Mouse (Mus musculus) forebrain, embryonic 10.5 days (tissue): ENCODE data around the gene Gm49384. TPM values are rescaled to one million over a fixed set of nuclear protein-coding genes. Genes with fewer than 3 reads are reported as not detected.
"Not testable (repeated sequence)": the region's sequence is repeated elsewhere in the genome, so short reads cannot be mapped to it uniquely, and the experiment has no call there.

ENCODE experiments used
- DNase-seq: peaks from one replicate; pipeline ENCODE4 v3.0.0-alpha.2; 2017; ENCODE audit warnings: low spot score; ENCODE audit errors: extremely low spot score
- H3K27ac ChIP-seq: fragments of 300-500 bp; sonication (generic); 2 replicates; pipeline ENCODE4 v1.5.1; 2016; ENCODE audit warnings: mild to moderate bottlenecking
- H3K27me3 ChIP-seq: fragments of 300-500 bp; sonication (generic); 2 replicates; pipeline ENCODE4 v1.6.1; 2016; ENCODE audit warnings: mild to moderate bottlenecking; ENCODE audit not compliant: poor library complexity, severe bottlenecking
- H3K36me3 ChIP-seq: fragments of 300-500 bp; sonication (generic); replicated peaks from 2 replicates; pipeline ENCODE4 v1.6.1; 2016; ENCODE audit warnings: mild to moderate bottlenecking, moderate library complexity
- H3K4me1 ChIP-seq: fragments of 300-500 bp; sonication (generic); 2 replicates; pipeline ENCODE4 v1.6.1; 2016
- H3K4me3 ChIP-seq: fragments of 300-500 bp; sonication (generic); 2 replicates; pipeline ENCODE4 v1.5.1; 2016; ENCODE audit warnings: mild to moderate bottlenecking, moderate library complexity
- H3K9me3 ChIP-seq: fragments of 300-500 bp; sonication (generic); 2 replicates; pipeline ENCODE4 v1.6.1; 2016; ENCODE audit warnings: mild to moderate bottlenecking, moderate library complexity
- WGBS: fragments of 180-500 bp; shearing (Covaris S2); methylation state at CpG from one replicate; pipeline ENCODE4 v1.1.7; 2016; 5-methylcytosine and 5-hydroxymethylcytosine counted together
- polyA plus RNA-seq: library from polyadenylated mRNA; unstranded; fragments of >200 nt; fragmentation: Nextera tagmentation; extraction: Ambion mirVana; gene quantifications from 2 replicates; pipeline ENCODE4 v1.2.1, GENCODE M21; 2016

Gm49384 gene
- polyA plus RNA-seq, 1 experiment from 2014 or later = 51.8 TPM

DNA sequence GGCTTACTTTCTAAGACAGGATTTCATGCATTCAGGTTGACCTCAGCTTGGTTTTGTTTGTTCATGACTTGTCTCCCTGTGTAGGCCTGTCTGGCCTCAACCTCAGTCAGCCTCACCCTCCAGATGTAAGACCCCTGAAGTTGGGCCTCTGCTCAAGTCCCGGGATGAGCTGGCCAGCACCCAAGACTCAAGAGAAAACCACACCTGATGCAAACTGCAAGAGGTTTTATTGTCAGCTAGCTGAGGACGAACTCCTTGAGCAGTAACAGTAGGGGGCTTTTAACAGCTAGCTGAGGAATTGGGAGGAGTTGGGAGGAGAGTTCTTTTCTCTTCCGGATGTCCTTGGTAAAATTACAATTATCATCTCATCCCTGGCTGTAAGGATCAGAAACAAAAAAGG, 26.5 kb downstream of the Gm49384 start:
- DNase-seq = no peak
- Histone ChIP-seq H3K4me3 (no peak overlapping the region), H3K9me3 (no peaks in the 10 kb centered on the region), H3K4me1 (peaks cover 2% of the 10 kb centered on the region; the same call in 1 of the 2 replicates), H3K36me3 (peaks cover 91% of the 10 kb centered on the region), H3K27ac (no peak overlapping the region), H3K27me3 (no peaks in the 10 kb centered on the region)
- WGBS = 87% methylated on average over 3 of the region's 3 CpGs

GRCm38 (mm10) chr12:69175975-69176374, 28.1 kb downstream of the Gm49384 start:
- H3K36me3 ChIP-seq = peaks cover 83% of the 10 kb centered on the region
- no peak overlapping the region for H3K27ac ChIP-seq
- H3K27me3 ChIP-seq = no peaks in the 10 kb centered on the region
- no peaks in the 10 kb centered on the region for H3K9me3 ChIP-seq
- no peak for DNase-seq
- WGBS = 94% methylated on average over 3 of the region's 3 CpGs
- 0 out of 2 replicates have a peak, but pooled peaks cover 3% of the 10 kb centered on the region for H3K4me1 ChIP-seq
- no peak overlapping the region for H3K4me3 ChIP-seq

GRCm38 (mm10) chr12:69171307-69171706, 32.8 kb downstream of the Gm49384 start:
- 99% methylated on average over 2 of the region's 2 CpGs for WGBS
- Histone ChIP-seq H3K9me3 (no peaks in the 10 kb centered on the region), H3K4me3 (no peak overlapping the region), H3K27ac (no peak overlapping the region), H3K27me3 (no peaks in the 10 kb centered on the region), H3K4me1 (peaks cover 26% of the 10 kb centered on the region), H3K36me3 (peaks cover 45% of the 10 kb centered on the region)
- no peak for DNase-seq

- H3K27ac ChIP-seq = peak within 1 kb of the TSS; percentile 99
- peak within 1 kb of the TSS; percentile 94 for H3K4me3 ChIP-seq
- under 1% methylated on average over 40 of the region's 40 CpGs for WGBS
- H3K9me3 ChIP-seq = no peaks in the 10 kb centered on the region
- no peaks in the 10 kb centered on the region for H3K27me3 ChIP-seq
- DNase-seq = peak; percentile 88
- H3K4me1 ChIP-seq = peaks cover 26% of the 10 kb centered on the region
- H3K36me3 ChIP-seq = peaks cover 18% of the 10 kb centered on the region
Measured at GRCm38 (mm10) chr12:69168461-69169106, 35.5 kb downstream of the Gm49384 start, which contains the start of gene Lrr1. Gene Lrr1 (plus strand): TSS chr12:69168814.

DNA sequence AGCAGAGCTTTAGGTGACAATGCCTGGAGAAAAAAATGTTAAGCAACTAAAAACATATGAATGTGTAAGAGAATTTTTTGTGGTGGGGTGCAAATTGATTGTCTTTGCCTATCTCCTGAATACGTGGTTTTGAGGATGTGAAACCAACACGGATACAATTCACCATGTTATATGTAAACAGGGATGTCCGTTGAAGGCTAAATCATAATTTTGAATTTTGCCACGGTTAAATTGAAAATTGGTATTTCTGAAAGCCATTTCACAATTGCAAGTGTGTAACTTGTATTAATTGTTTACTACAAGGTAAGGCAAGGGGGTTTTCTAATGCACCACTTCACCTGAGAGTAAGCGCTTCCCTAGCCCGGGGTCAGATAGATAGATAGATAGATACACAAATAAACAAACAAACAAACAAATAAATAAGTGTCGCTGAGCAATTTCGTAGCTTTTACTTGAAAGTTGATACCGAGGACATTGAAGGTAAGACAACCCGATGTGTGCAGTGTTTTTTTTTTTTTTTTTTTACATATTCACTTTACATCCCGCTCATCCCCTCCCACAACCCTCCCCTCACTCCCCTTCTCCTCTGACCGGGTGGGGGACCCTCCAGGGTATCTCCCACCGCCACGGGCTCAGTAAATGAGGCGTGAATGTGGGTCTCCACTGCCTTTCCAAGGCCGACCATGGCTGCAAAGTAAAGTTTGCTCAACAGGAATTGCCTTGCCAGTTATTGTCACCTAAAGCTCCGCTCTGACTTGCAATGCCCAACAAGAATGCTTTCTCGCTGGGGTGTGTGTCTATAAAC, 36.2 kb downstream of the Gm49384 start:
- no peaks in the 10 kb centered on the region for H3K27me3 ChIP-seq
- H3K27ac ChIP-seq = peak overlapping the region; percentile 99
- H3K4me3 ChIP-seq = peak overlapping the region; percentile 94
- H3K4me1 ChIP-seq = peaks cover 26% of the 10 kb centered on the region
- H3K9me3 ChIP-seq = no peaks in the 10 kb centered on the region
- WGBS = 9% methylated on average over 18 of the region's 18 CpGs
- DNase-seq = no peak
- H3K36me3 ChIP-seq = peaks cover 11% of the 10 kb centered on the region

DNA sequence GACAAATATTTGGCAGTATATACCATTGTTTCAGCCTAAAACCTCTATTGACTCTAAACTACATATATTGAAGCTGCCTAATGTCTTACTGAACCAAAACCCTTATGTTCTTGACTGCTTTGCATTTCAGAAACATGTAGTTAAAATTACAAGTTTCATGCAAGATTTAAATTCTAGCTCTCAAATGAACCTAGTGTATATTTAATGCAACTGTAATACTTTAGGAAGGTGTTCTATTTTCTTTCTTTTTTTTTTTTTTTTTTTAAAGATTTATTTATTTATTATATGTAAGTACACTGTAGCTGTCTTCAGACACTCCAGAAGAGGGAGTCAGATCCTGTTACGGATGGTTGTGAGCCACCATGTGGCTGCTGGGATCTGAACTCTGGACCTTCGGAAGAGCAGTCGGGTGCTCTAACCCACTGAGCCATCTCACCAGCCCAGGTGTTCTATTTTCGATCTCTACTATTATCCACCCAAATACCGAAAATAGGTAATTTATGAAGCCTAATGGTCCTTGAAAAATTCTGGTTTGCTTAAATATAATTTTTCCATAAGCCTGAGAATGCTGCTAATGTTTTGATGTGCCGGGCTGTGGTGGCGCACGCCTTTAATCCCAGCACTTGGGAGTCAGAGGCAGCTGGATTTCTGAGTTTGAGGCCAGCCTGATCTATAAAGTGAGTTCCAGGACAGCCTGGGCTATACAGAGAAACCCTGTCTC, 37.0 kb downstream of the Gm49384 start:
- H3K4me3 ChIP-seq, H3K36me3 ChIP-seq, H3K9me3 ChIP-seq, H3K27me3 ChIP-seq, H3K27ac ChIP-seq, DNase-seq: not testable (repeated sequence)
- H3K4me1 ChIP-seq = peaks cover 26% of the 10 kb centered on the region
- WGBS = 70% methylated on average over 8 of the region's 8 CpGs

GRCm38 (mm10) chr12:69164904-69165303, 39.2 kb downstream of the Gm49384 start:
- Histone ChIP-seq H3K36me3 (no peaks in the 10 kb centered on the region), H3K9me3 (no peaks in the 10 kb centered on the region), H3K27me3 (no peaks in the 10 kb centered on the region), H3K4me3 (no peak overlapping the region), H3K27ac (no peak overlapping the region), H3K4me1 (peaks cover 19% of the 10 kb centered on the region)
- no peak for DNase-seq
- 66% methylated on average over 3 of the region's 3 CpGs for WGBS

DNA sequence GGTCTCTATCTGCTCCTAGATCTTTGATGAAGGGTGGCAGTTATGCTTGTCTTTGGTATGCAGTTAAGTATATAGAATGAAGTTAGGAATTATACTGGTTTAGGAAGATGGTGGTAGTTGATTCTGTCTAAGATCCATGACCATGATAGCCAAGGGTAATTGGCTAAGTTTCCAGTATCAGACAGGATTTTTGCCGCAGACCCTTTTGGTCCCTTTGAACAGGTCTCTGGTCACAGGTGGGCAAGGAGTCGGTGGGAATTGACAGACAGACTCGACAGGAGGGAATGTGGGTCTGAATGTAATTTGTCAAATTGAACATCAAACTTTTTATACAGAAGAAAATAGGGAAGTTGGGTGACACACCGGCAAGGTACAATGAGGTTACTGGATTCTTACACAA, 40.5 kb downstream of the Gm49384 start:
- not testable (repeated sequence) for H3K4me3 ChIP-seq, H3K27ac ChIP-seq, H3K9me3 ChIP-seq, DNase-seq, H3K36me3 ChIP-seq, H3K27me3 ChIP-seq, H3K4me1 ChIP-seq
- 89% methylated on average over 4 of the region's 4 CpGs for WGBS

- 86% methylated on average over 2 of the region's 2 CpGs for WGBS
Measured at GRCm38 (mm10) chr12:69160677-69161076, 43.4 kb downstream of the Gm49384 start.

GRCm38 (mm10) chr12:69159578-69159940, 44.5 kb downstream of the Gm49384 start:
- peak overlapping the region; percentile 32 for H3K4me3 ChIP-seq

More at GRCm38 (mm10) chr12:69160677-69161076, 43.4 kb downstream of the Gm49384 start:
- not testable (repeated sequence) for H3K27me3 ChIP-seq, DNase-seq, H3K27ac ChIP-seq, H3K4me3 ChIP-seq, H3K4me1 ChIP-seq, H3K9me3 ChIP-seq
- peaks cover 24% of the 10 kb centered on the region for H3K36me3 ChIP-seq

DNA sequence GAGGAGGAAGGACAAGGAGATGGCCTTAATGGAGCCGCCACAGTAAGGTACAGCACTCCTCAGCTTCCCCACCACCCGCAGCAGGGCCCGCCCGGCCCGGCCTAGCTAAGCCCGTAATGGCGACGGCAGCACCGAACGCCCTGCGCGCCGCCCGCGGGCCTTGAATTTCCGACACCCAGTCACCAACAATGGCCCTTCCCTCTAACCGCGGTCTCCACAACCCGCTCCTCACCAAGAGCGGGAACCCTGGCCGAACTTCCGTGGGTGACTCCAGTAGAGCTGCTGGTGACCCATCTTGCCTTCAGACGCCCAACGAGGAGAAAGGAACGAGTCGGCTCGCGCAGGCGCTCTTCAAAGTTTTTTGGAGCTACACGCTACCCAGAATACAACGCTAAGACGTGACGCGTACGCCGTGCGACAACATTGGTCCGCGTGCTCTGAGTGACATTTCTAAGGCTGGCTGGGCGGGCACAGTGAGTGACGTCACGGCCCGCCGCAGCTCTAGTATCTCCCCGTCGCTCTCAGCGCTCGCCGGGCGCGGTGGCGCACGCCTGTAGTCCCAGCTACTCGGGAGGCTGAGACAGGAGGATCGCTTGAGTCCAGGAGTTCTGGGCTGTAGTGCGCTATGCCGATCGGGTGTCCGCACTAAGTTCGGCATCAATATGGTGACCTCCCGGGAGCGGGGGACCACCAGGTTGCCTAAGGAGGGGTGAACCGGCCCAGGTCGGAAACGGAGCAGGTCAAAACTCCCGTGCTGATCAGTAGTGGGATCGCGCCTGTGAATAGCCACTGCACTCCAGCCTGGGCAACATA, 45.1 kb downstream of the Gm49384 start, which contains the start of gene Rps29:
Gene Rps29 (minus strand): TSS at position 422 of the 813 bp plus-strand sequence.
- WGBS = under 1% methylated on average over 60 of the region's 68 CpGs
- H3K9me3 ChIP-seq, H3K27me3 ChIP-seq, H3K4me1 ChIP-seq: not testable (repeated sequence)
- Histone ChIP-seq H3K4me3 (peak within 1 kb of the TSS; percentile 84), H3K36me3 (peaks cover 32% of the 10 kb centered on the region), H3K27ac (peak within 1 kb of the TSS; percentile 97)
- peak; percentile 99 for DNase-seq

More at GRCm38 (mm10) chr12:69159578-69159940, 44.5 kb downstream of the Gm49384 start:
- Histone ChIP-seq H3K27ac (no peak overlapping the region), H3K36me3 (peaks cover 31% of the 10 kb centered on the region), H3K27me3 (no peaks in the 10 kb centered on the region), H3K9me3 (no peaks in the 10 kb centered on the region), H3K4me1 (peaks cover 9% of the 10 kb centered on the region)
- 7% methylated on average over 9 of the region's 9 CpGs for WGBS
- DNase-seq = no peak

GRCm38 (mm10) chr12:69158366-69158764, 45.7 kb downstream of the Gm49384 start:
- Histone ChIP-seq H3K9me3 (no peaks in the 10 kb centered on the region), H3K27me3 (no peaks in the 10 kb centered on the region), H3K27ac (peak overlapping the region; percentile 97), H3K36me3 (peaks cover 32% of the 10 kb centered on the region), H3K4me1 (peaks cover 9% of the 10 kb centered on the region), H3K4me3 (peak overlapping the region; percentile 84)
- WGBS = under 1% methylated on average over 19 of the region's 19 CpGs
- DNase-seq = no peak
